Mouse (Mus musculus) liver, adult 2 months (tissue): Measurements from ENCODE around the gene Il1rn.

Source experiments
- CTCF ChIP-seq: fragments of 200-500 bp; IDR thresholded peaks from 2 replicates; pipeline ENCODE4 v1.5.1; 2011; ENCODE audit warnings: low read depth, low read length, control low read depth
- POLR2A ChIP-seq: fragments of 200-500 bp; IDR thresholded peaks from 2 replicates; pipeline ENCODE4 v1.6.1; 2011; ENCODE audit warnings: low read length, control low read depth; ENCODE audit not compliant: insufficient read depth; ENCODE audit errors: extremely low read depth

DNA sequence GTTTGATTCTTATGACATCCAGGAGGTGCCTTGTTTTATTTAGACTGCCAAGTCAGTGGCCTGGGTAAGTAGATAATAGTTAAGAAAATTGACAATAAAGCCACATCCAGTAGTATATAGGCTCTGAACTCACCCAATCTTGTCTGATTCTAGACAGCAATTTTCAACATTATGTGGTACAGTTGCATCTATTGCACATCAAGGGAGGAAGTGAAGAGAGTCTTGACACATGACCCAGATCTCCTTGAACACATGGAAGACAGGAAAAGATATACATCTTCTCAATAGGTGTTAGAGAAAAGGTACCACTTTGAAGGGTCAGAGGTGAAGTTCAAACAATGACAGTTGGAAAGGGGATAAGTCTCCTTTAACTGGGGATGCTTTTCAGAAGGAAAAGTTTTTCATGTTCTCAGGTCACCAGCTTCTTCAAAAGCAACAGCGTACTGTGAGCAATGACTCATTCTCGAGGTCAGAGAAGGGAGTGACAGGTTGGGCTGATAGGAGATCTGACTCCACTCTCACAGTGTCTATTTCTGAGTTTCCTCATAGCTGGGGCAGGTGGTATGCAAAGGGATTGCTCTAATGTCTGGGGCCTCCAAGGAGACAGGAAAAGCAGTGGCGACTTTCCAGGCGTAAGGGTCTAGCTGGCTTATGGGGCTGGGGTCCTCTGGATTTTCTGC, 18.6 kb upstream of the Il1rn start:
- TF ChIP-seq CTCF (no peak), POLR2A (no peak)
